Comparison of ENCODE assay signal across 37 mouse cellular contexts in the genomic region with DNA sequence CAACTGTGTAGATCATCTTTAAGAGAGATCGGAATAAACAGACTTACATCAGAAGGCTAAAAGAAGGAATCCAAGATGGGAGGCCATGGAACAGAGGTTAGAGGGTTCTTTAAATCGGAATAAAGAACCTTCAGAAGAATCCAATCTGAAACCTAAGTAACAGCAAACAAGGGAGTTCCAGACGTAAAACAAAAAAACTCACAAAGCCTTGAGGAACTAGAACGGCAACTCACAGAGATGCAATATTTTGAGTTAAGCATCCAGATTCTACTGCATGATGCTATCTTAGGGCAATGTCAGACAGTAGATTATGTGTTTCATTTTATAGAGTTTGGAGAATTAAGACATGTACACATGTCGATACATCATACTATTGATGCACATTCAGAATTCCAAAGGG. TPM values are rescaled to one million over a fixed set of nuclear protein-coding genes. Genes with fewer than 3 reads are reported as not detected.
"Had no signal": no experiment of that assay in that cellular context is flagged by ENCODE, and none has a peak within 500 bp of the region (broad histone marks: within the 10 kb centered on the region; RNA-seq: fewer than 3 reads in every experiment).

A gene (minus strand): TSS at position 101 of the 400 bp plus-strand sequence.

- H3K27ac ChIP-seq: embryonic facial prominence, embryonic 10.5 days; embryonic facial prominence, embryonic 12.5 days; embryonic facial prominence, embryonic 13.5 days; embryonic facial prominence, embryonic 15.5 days; forebrain, embryonic 10.5 days; forebrain, embryonic 12.5 days; forebrain, embryonic 13.5 days; forebrain, embryonic 15.5 days; gastrocnemius, adult 2 months; heart, adult 2 months had no signal

- H3K27me3 ChIP-seq: embryonic facial prominence, embryonic 12.5 days; embryonic facial prominence, embryonic 13.5 days; embryonic facial prominence, embryonic 15.5 days; forebrain, embryonic 12.5 days; forebrain, embryonic 13.5 days; forebrain, embryonic 15.5 days had no signal

- H3K4me1 ChIP-seq: embryonic facial prominence, embryonic 10.5 days; embryonic facial prominence, embryonic 12.5 days; embryonic facial prominence, embryonic 13.5 days; embryonic facial prominence, embryonic 15.5 days; forebrain, embryonic 10.5 days; forebrain, embryonic 12.5 days; forebrain, embryonic 13.5 days; forebrain, embryonic 15.5 days had no signal

- H3K4me3 ChIP-seq: embryonic facial prominence, embryonic 10.5 days; embryonic facial prominence, embryonic 12.5 days; embryonic facial prominence, embryonic 13.5 days; embryonic facial prominence, embryonic 15.5 days; erythroblast, embryonic 14.5 days; forebrain, embryonic 10.5 days; forebrain, embryonic 12.5 days; forebrain, embryonic 13.5 days; forebrain, embryonic 15.5 days; gastrocnemius, adult 2 months; heart, adult 2 months had no signal

- DNase-seq: cerebellum, adult 2 months; cerebellum, adult 8-10 months; cerebellum, adult 9-10 months; cerebellum, postnatal 14 days; cerebellum, postnatal 25 days; cerebellum, postnatal 36 days; embryo, embryonic 11 days; forebrain, postnatal 0 days; gastrocnemius, adult 2 months; gastrocnemius, postnatal 10 days; gastrocnemius, postnatal 14 days; gastrocnemius, postnatal 25 days; gastrocnemius, postnatal 36 days; heart, adult 11 months; heart, adult 18-20 months; heart, adult 2 months had no signal

- H3K36me3 ChIP-seq: embryonic facial prominence, embryonic 10.5 days; embryonic facial prominence, embryonic 12.5 days; embryonic facial prominence, embryonic 13.5 days; embryonic facial prominence, embryonic 15.5 days; forebrain, embryonic 10.5 days; forebrain, embryonic 12.5 days; forebrain, embryonic 15.5 days had no signal

RNA-seq across cellular contexts. Expression of the gene that starts here (rescaled TPM):
- total RNA-seq: common myeloid progenitor, adult 5-6 weeks; forebrain, postnatal 0 days; gastrocnemius, adult 18-20 months; gastrocnemius, adult 2 months; gastrocnemius, adult 8-10 months; gastrocnemius, postnatal 10 days; gastrocnemius, postnatal 14 days; gastrocnemius, postnatal 25 days; gastrocnemius, postnatal 36 days; granulocyte monocyte progenitor cell, adult 5-6 weeks; heart, adult 18-20 months; heart, adult 2 months had no signal
- polyA plus RNA-seq: cerebellum, adult 2 months; cortical plate, adult 2 months; embryonic facial prominence, embryonic 10.5 days; embryonic facial prominence, embryonic 11.5 days; embryonic facial prominence, embryonic 12.5 days; embryonic facial prominence, embryonic 13.5 days; embryonic facial prominence, embryonic 14.5 days; embryonic facial prominence, embryonic 15.5 days; erythroblast, embryonic 14.5 days; forebrain, embryonic 10.5 days; forebrain, embryonic 11.5 days; forebrain, embryonic 12.5 days; forebrain, embryonic 13.5 days; forebrain, embryonic 14.5 days; forebrain, embryonic 15.5 days; forebrain, embryonic 16.5 days; forebrain, postnatal 0 days; frontal cortex, adult 2 months; gonadal fat pad, adult 2 months; heart, adult 2 months had no signal
